11 mouse cellular contexts compared by ENCODE assay signal in genomic region chr6:55272952-55273351, GRCm38 (mm10).
DNase-seq lines count a peak whose midpoint lies in the region; ATAC-seq and TF ChIP-seq lines count a peak whose summit lies in the region.
"Had no signal": no experiment of that assay in that cellular context is flagged by ENCODE, and none has a peak within 500 bp of the region (broad histone marks: within the 10 kb centered on the region; RNA-seq: fewer than 3 reads in every experiment).

No protein-coding gene starts in this region.

- H3K4me2 ChIP-seq in forebrain, embryonic 13.5 days: no peak overlapping the region
- no peak overlapping the region for H3K4me2 ChIP-seq in limb, embryonic 15.5 days
- H3K4me2 ChIP-seq in midbrain, embryonic 13.5 days (replicated peaks): no peak overlapping the region
- H3K4me2 ChIP-seq: liver, embryonic 15.5 days had no signal

- WGBS in forebrain, embryonic 13.5 days: 58% methylated on average over 7 of the region's 7 CpGs
- WGBS in forebrain, embryonic 10.5 days: 87% methylated on average over 7 of the region's 7 CpGs
- WGBS in limb, embryonic 15.5 days: 75% methylated on average over 7 of the region's 7 CpGs
- 91% methylated on average over 7 of the region's 7 CpGs for WGBS in limb, embryonic 10.5 days
- WGBS in cerebellum, adult 2 months: 14% methylated on average over 7 of the region's 7 CpGs
- WGBS in midbrain, embryonic 13.5 days: 83% methylated on average over 7 of the region's 7 CpGs

- H3K27ac ChIP-seq in forebrain, embryonic 13.5 days: peak overlapping the region; percentile 63
- no peak overlapping the region for H3K27ac ChIP-seq in forebrain, embryonic 10.5 days
- peak overlapping the region; percentile 2; the same call in 1 of the 2 replicates for H3K27ac ChIP-seq in limb, embryonic 15.5 days
- no peak overlapping the region for H3K27ac ChIP-seq in limb, embryonic 10.5 days
- H3K27ac ChIP-seq in cerebellum, adult 2 months (ENCODE audit: insufficient read depth, low read length): peak overlapping the region; percentile 3; the same call in 1 of the 2 replicates
- peak overlapping the region; percentile 44; the same call in 1 of the 2 replicates for H3K27ac ChIP-seq in midbrain, embryonic 13.5 days
- H3K27ac ChIP-seq: liver, embryonic 15.5 days had no signal

- H3K9me3 ChIP-seq in forebrain, embryonic 13.5 days (replicated peaks): no peaks in the 10 kb centered on the region
- no peaks in the 10 kb centered on the region for H3K9me3 ChIP-seq in forebrain, embryonic 10.5 days
- H3K9me3 ChIP-seq in limb, embryonic 15.5 days: no peaks in the 10 kb centered on the region
- no peaks in the 10 kb centered on the region for H3K9me3 ChIP-seq in limb, embryonic 10.5 days (replicated peaks)
- H3K9me3 ChIP-seq in midbrain, embryonic 13.5 days: no peaks in the 10 kb centered on the region
- H3K9me3 ChIP-seq: liver, embryonic 15.5 days had no signal

- no peak overlapping the region for H3K4me3 ChIP-seq in forebrain, embryonic 13.5 days
- H3K4me3 ChIP-seq in forebrain, embryonic 10.5 days: no peak overlapping the region
- no peak overlapping the region for H3K4me3 ChIP-seq in limb, embryonic 15.5 days
- H3K4me3 ChIP-seq in limb, embryonic 10.5 days: no peak overlapping the region
- H3K4me3 ChIP-seq in cerebellum, adult 2 months (replicated peaks; ENCODE audit: insufficient read depth, low read depth, low read length): no peak overlapping the region
- no peak overlapping the region for H3K4me3 ChIP-seq in midbrain, embryonic 13.5 days (replicated peaks)
- H3K4me3 ChIP-seq: liver, embryonic 15.5 days had no signal

- H3K9ac ChIP-seq in forebrain, embryonic 13.5 days: no peak overlapping the region
- no peak overlapping the region for H3K9ac ChIP-seq in limb, embryonic 15.5 days
- H3K9ac ChIP-seq in midbrain, embryonic 13.5 days (replicated peaks): no peak overlapping the region
- H3K9ac ChIP-seq: liver, embryonic 15.5 days had no signal

- TF ChIP-seq CTCF in cerebellum, adult 2 months (IDR thresholded peaks at IDR 0.05; ENCODE audit: borderline replicate concordance, insufficient read depth, low read depth, low read length): no peak

- peaks cover 9% of the 10 kb centered on the region for H3K4me1 ChIP-seq in forebrain, embryonic 13.5 days
- H3K4me1 ChIP-seq in forebrain, embryonic 10.5 days: peaks cover 3% of the 10 kb centered on the region; the same call in 1 of the 2 replicates
- H3K4me1 ChIP-seq in limb, embryonic 15.5 days: peaks cover 39% of the 10 kb centered on the region
- peaks cover 6% of the 10 kb centered on the region for H3K4me1 ChIP-seq in limb, embryonic 10.5 days
- peaks cover 36% of the 10 kb centered on the region for H3K4me1 ChIP-seq in cerebellum, adult 2 months (ENCODE audit: control insufficient read depth, insufficient read depth, low read length)
- H3K4me1 ChIP-seq in midbrain, embryonic 13.5 days (replicated peaks): peaks cover 3% of the 10 kb centered on the region; the same call in 1 of the 2 replicates

- DNase-seq in forebrain, embryonic 10.5 days (ENCODE audit: extremely low spot score, low spot score): no peak
- no peak for DNase-seq in limb, embryonic 10.5 days (ENCODE audit: low spot score)
- peak; percentile 86 to 94 for DNase-seq in cerebellum, adult 2 months
- DNase-seq in layer of hippocampus, adult 18-20 months (ENCODE audit: low spot score in 2 of 2): no peak
- DNase-seq in natural killer cell, adult 2 months (ENCODE audit: low spot score in 2 of 2): no peak
- DNase-seq: layer of hippocampus, postnatal 36 days had no signal

- no peak for TF ChIP-seq POLR2A in cerebellum, adult 2 months (IDR thresholded peaks at IDR 0.05; ENCODE audit: borderline replicate concordance, insufficient read depth, low read length)

- H3K36me3 ChIP-seq in forebrain, embryonic 13.5 days (ENCODE audit: poor library complexity, severe bottlenecking): 0 out of 2 replicates have a peak, but pooled peaks cover 7% of the 10 kb centered on the region
- 0 out of 2 replicates have a peak, but pooled peaks cover under 1% of the 10 kb centered on the region for H3K36me3 ChIP-seq in forebrain, embryonic 10.5 days (replicated peaks)
- 0 out of 2 replicates have a peak, but pooled peaks cover 2% of the 10 kb centered on the region for H3K36me3 ChIP-seq in limb, embryonic 15.5 days
- H3K36me3 ChIP-seq in limb, embryonic 10.5 days: no peaks in the 10 kb centered on the region
- H3K36me3 ChIP-seq in midbrain, embryonic 13.5 days: no peaks in the 10 kb centered on the region; the same call in 1 of the 2 replicates
- H3K36me3 ChIP-seq: liver, embryonic 15.5 days had no signal

- no peaks in the 10 kb centered on the region for H3K27me3 ChIP-seq in forebrain, embryonic 13.5 days
- H3K27me3 ChIP-seq in forebrain, embryonic 10.5 days (ENCODE audit: poor library complexity, severe bottlenecking): no peaks in the 10 kb centered on the region
- H3K27me3 ChIP-seq in limb, embryonic 15.5 days: no peaks in the 10 kb centered on the region
- H3K27me3 ChIP-seq in limb, embryonic 10.5 days (ENCODE audit: low read depth, poor library complexity, severe bottlenecking): no peaks in the 10 kb centered on the region
- no peaks in the 10 kb centered on the region for H3K27me3 ChIP-seq in cerebellum, adult 2 months (ENCODE audit: control insufficient read depth, insufficient read depth, low read length)
- no peaks in the 10 kb centered on the region for H3K27me3 ChIP-seq in midbrain, embryonic 13.5 days
- H3K27me3 ChIP-seq: liver, embryonic 15.5 days had no signal

- peak; percentile 77 for ATAC-seq in forebrain, embryonic 13.5 days
- no peak for ATAC-seq in limb, embryonic 15.5 days (ENCODE audit: insufficient number of reproducible peaks, low FRiP score, low TSS enrichment, low read depth)
- peak; percentile 74 for ATAC-seq in midbrain, embryonic 13.5 days
- ATAC-seq: intestine, embryonic 16.5 days had no signal

Comparison
In these comparisons a context has a peak if more than half of its experiments do, and no peak if none do; other contexts are left out.
1. H3K27ac ChIP-seq: peak in forebrain, embryonic 13.5 days (single experiment), limb, embryonic 15.5 days (single experiment), cerebellum, adult 2 months (single experiment) and midbrain, embryonic 13.5 days (single experiment); none in forebrain, embryonic 10.5 days (single experiment) and limb, embryonic 10.5 days (single experiment).
2. DNase-seq: peak in cerebellum, adult 2 months (2 of 2); none in forebrain, embryonic 10.5 days (single experiment), limb, embryonic 10.5 days (single experiment), layer of hippocampus, adult 18-20 months (0 of 2) and natural killer cell, adult 2 months (0 of 2).